Mouse (Mus musculus): ENCODE measurements around the gene Gm29797. TPM values are rescaled to one million over a fixed set of nuclear protein-coding genes. Genes with fewer than 3 reads are reported as not detected.

Gm29797 gene
- total RNA-seq (2012; rRNA removed): 0.25 and 0.34 TPM in 2 replicates
- not detected in 2 replicates for total RNA-seq (2014; rRNA removed)
- polyA plus RNA-seq (2012; ENCODE audit: insufficient read length, low read depth): not detected in 2 replicates

DNA sequence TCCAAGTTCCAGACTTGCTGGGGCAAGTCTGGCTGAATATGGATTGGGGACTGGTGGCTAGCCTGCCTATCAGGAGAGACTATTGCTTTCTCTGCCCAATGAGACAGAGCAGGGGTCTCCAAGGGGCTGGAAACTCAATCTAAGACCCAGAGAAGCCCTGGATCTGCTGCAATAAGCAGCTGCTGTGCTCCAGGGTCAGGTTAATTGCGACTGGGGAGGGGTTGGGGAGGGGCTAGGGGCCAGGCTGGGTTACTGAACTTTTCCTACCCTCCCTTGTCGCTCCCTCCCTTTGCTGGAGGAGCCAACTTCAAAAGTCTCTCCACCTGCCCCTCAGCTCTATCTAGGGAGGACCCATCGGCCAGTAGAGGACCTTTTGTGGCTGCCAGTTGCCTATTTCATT lies at the start of gene Gm29797:
TSS of gene Gm29797 (plus strand) at position 301 of the 400 bp plus-strand sequence.
- Histone ChIP-seq H3K9me3 (replicated peaks; ENCODE audit: low read length) (no peaks in the 10 kb centered on the region), H3K4me2 (ENCODE audit: insufficient read depth, low read depth, poor library complexity, severe bottlenecking) (no peak within 1 kb of the TSS), H3K79me2 (replicated peaks; ENCODE audit: control insufficient read depth, extremely low read depth, insufficient read depth, poor library complexity, severe bottlenecking) (no peaks in the 10 kb centered on the region), H3K27me3 (replicated peaks) (no peaks in the 10 kb centered on the region), H3K27ac (ENCODE audit: insufficient read depth, low read depth) (no peak within 1 kb of the TSS), H3K36me3 (replicated peaks in 1 of 2; ENCODE audit: control insufficient read depth in 1 of 2, insufficient read depth in 1 of 2, low read length in 1 of 2) (peaks cover 44 to 74% of the 10 kb centered on the region in 2 experiments), H3K9ac (ENCODE audit: insufficient read depth, low read depth) (no peak within 1 kb of the TSS), H3K4me1 (ENCODE audit: control insufficient read depth in 1 of 2, insufficient read depth in 2 of 2) (peaks cover 0 to 9% of the 10 kb centered on the region in 2 experiments; a peak in 1 of 4 replicates), H3K4me3 (replicated peaks in 1 of 3; ENCODE audit: low read depth in 2 of 3, low read length in 2 of 3, poor library complexity in 1 of 3) (no peak within 1 kb of the TSS)
- TF ChIP-seq IRF4 (IDR thresholded peaks at IDR 0.05; ENCODE audit: low read depth, low read length): no peak
- TF ChIP-seq CHD2 (IDR thresholded peaks at IDR 0.05; ENCODE audit: low read length): no peak
- TF ChIP-seq MYC (IDR thresholded peaks at IDR 0.05; ENCODE audit: low read depth, low read length): no peak
- TF ChIP-seq ZC3H11A (IDR thresholded peaks at IDR 0.05; ENCODE audit: low read depth, low read length): no peak
- no peak for TF ChIP-seq ZNF384 (IDR thresholded peaks at IDR 0.05; ENCODE audit: low read depth, low read length)
- no peak for TF ChIP-seq CHD1 (IDR thresholded peaks at IDR 0.05; ENCODE audit: low read depth, low read length)
- no peak for TF ChIP-seq ZKSCAN1 (IDR thresholded peaks at IDR 0.05; ENCODE audit: borderline replicate concordance, low read depth, low read length)
- TF ChIP-seq MXI1 (IDR thresholded peaks at IDR 0.05; ENCODE audit: low read depth, low read length): no peak
- TF ChIP-seq UBTF (IDR thresholded peaks at IDR 0.05; ENCODE audit: low read depth, low read length): no peak
- TF ChIP-seq MAX (IDR thresholded peaks at IDR 0.05; ENCODE audit: low read length): no peak
- TF ChIP-seq MAFK (IDR thresholded peaks at IDR 0.05; ENCODE audit: insufficient replicate concordance, low read length): no peak
- no peak for TF ChIP-seq NELFE (IDR thresholded peaks at IDR 0.05; ENCODE audit: low read depth, low read length)
- TF ChIP-seq MAZ (IDR thresholded peaks at IDR 0.05; ENCODE audit: low read depth, low read length): no peak
- TF ChIP-seq TBP (conservative IDR thresholded peaks at IDR 0.05; ENCODE audit: low read depth, low read length): no peak
- TF ChIP-seq JUND (conservative IDR thresholded peaks at IDR 0.05; ENCODE audit: low read depth, low read length): no peak
- no peak for TF ChIP-seq GABPA (IDR thresholded peaks at IDR 0.05; ENCODE audit: insufficient replicate concordance, low read depth, low read length)
- no peak for TF ChIP-seq SIN3A (IDR thresholded peaks at IDR 0.05; ENCODE audit: low read length)
- no peak for TF ChIP-seq POLR2A (IDR thresholded peaks at IDR 0.05; ENCODE audit: low read depth, low read length)
- dilution Hi-C loops (cut with MboI; ENCODE audit: extremely low pct_ligation_motif_present, extremely low pct_unique_long_range_greater_than_20kb, low sequenced_read_pairs) (no loop called here), in situ Hi-C loops (cut with MboI; ENCODE audit: low pct_ligation_motif_present, low pct_unique_long_range_greater_than_20kb, low sequenced_read_pairs) (no loop called here)
- DNase-seq (ENCODE audit: extremely low read depth): no peak

DNA sequence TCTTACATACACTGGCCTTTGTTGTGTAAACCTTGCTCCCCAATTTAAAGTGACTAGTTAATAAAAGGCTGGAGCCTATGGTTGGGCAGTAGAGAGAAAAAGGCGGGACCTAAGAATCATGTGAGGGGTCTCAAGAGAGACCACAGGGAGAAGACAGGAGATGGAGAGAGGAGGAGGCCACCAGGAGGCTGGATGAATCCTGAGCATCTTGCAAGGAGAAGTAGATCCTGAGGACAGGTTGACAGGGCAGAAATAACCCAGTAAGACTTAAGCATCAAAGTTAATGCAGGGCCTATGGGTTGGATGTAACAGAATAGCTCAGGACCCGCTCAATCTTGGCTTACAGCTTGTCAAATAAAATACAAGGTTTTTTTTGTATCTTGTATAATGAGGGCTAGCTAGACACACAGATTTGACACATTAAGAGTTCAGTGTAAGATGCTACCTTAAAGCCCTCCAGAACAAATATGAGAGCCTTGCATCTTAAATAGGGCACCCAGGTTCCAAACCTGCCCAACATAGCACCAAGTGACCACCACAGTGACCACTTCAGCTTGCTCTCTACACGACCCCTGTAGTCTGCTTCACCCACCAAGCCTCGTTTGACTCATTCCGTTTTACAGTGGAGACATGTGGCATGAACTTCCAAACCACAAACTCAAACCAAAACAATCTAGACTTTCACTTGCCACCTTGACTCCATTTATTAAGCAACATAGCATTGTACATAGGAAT lies 37.9 kb upstream of the Gm29797 start:
- Histone ChIP-seq H3K9ac (ENCODE audit: insufficient read depth, low read depth) (no peak overlapping the region), H3K27me3 (replicated peaks) (no peaks in the 10 kb centered on the region), H3K36me3 (replicated peaks in 1 of 2; ENCODE audit: control insufficient read depth in 1 of 2, insufficient read depth in 1 of 2, low read length in 1 of 2) (peaks cover 36 to 73% of the 10 kb centered on the region in 2 experiments), H3K9me3 (replicated peaks; ENCODE audit: low read length) (no peaks in the 10 kb centered on the region), H3K4me1 (ENCODE audit: control insufficient read depth in 1 of 2, insufficient read depth in 2 of 2) (no peaks in the 10 kb centered on the region), H3K79me2 (replicated peaks; ENCODE audit: control insufficient read depth, extremely low read depth, insufficient read depth, poor library complexity, severe bottlenecking) (no peaks in the 10 kb centered on the region; the same call in 1 of the 2 replicates), H3K4me2 (ENCODE audit: insufficient read depth, low read depth, poor library complexity, severe bottlenecking) (no peak overlapping the region), H3K4me3 (replicated peaks in 1 of 3; ENCODE audit: low read depth in 2 of 3, low read length in 2 of 3, poor library complexity in 1 of 3) (no peak overlapping the region), H3K27ac (ENCODE audit: insufficient read depth, low read depth) (no peak overlapping the region)
- DNase-seq (ENCODE audit: extremely low read depth): no peak
- in situ Hi-C loops (cut with MboI; ENCODE audit: low pct_ligation_motif_present, low pct_unique_long_range_greater_than_20kb, low sequenced_read_pairs): loop anchor here (10.0 kb wide), 1 partner anchor 76 kb away; the partner anchor contains the start of genes Lkaaear1 and Rgs19
- dilution Hi-C loops (cut with MboI; ENCODE audit: extremely low pct_ligation_motif_present, extremely low pct_unique_long_range_greater_than_20kb, low sequenced_read_pairs): no loop called here
- TF ChIP-seq ELF1 (IDR thresholded peaks at IDR 0.05; ENCODE audit: low read depth, low read length) (no peak), ZC3H11A (IDR thresholded peaks at IDR 0.05; ENCODE audit: low read depth, low read length) (no peak), CHD1 (IDR thresholded peaks at IDR 0.05; ENCODE audit: low read depth, low read length) (no peak), SIN3A (IDR thresholded peaks at IDR 0.05; ENCODE audit: low read length) (no peak), MYC (IDR thresholded peaks at IDR 0.05; ENCODE audit: low read depth, low read length) (no peak), USF1 (IDR thresholded peaks at IDR 0.05; ENCODE audit: low read depth, low read length) (no peak), ZKSCAN1 (IDR thresholded peaks at IDR 0.05; ENCODE audit: borderline replicate concordance, low read depth, low read length) (no peak), JUN (IDR thresholded peaks at IDR 0.05; ENCODE audit: insufficient read depth, low read depth, low read length) (no peak)
